Mouse (Mus musculus) CD4-positive, CD25-positive, alpha-beta regulatory T cell, adult 4 months (primary cell): Measurements from ENCODE around the gene Rtn1. TPM values are rescaled to one million over a fixed set of nuclear protein-coding genes. Genes with fewer than 3 reads are reported as not detected.
A peak's percentile ranks its signal among the peaks of the same experiment; 100 is the strongest.

Source experiments
- ATAC-seq: one replicate; pipeline ENCODE4 v1.8.0; 2017
- polyA plus RNA-seq, 2 experiments: library from polyadenylated mRNA; unstranded; fragments of 100-300 nt; shearing (Covaris generic); gene quantifications; one replicate each; pipeline ENCODE4 v1.2.1; 2017

The Rtn1 gene
- polyA plus RNA-seq, 2 experiments from 2014 or later = not detected

DNA sequence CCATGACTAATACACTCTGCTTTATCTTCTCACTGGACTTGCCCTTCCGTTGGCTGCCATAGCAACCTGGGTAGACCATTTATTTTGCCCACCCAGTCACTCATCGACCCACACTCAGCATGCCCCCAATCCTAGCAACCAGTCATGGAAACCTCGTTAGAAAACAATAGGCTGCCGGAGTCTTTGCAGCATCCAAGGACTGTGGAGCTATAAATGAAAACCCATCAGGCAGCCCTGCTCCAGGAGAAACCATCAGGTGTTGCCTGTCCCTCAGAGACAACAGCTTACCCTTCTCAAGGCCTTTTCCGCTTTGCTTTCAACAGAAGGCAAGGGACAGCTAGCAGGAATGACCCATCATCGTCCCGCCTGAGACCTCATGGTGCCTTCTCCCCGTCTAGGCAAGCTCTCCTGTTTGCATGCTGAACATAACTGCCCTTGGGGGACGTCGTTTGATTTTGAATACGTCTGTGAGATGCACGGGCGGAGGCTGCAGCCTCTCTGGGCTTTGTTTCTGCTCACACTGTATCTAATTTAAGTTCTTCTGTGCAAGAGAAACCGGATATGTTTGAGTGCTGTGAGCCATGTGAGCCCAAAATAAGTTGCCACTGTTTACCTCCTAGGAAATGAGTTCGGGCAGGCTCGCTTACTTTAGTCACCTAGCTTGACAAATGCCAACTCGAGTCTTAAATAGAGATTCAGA lies 34.8 kb downstream of the Rtn1 start:
- ATAC-seq = no peak

DNA sequence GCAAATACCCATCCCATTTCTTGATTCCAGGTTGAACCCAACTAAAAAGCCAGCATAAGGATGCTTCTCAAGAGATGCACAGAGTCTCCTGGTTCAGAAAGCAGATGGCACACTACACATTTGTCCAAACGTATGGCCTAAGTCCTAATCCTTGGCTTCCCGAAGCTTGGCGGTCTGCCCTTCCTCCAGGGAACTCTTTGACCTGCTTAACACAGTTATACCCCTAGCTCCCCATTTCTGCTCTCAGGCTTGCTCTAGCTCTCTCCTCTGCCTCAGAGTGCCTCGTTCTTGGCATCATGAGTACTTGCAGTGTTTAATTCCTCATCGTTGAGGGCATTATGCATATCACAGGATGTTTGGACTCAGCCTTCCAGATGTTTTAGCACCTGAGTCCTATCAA lies 38.8 kb downstream of the Rtn1 start:
- ATAC-seq = no peak

DNA sequence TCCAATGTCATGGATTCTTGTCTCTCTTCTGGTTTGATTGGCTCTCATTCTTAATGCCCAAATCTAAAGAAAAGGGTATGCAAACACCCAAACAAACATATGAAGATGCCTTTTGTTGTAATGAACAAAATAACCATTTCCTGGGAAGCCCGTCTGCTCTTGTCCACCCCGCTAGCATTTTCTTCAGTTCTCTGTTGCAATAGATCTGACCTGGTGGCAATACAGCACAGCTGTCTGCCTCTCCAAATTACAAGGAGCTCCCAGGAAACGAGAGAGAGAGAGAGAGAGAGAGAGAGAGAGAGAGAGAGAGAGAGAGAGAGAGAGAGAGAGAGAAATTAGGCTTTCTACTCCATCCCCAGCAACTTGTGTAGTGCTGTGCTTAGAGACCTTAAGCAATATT lies 42.1 kb downstream of the Rtn1 start:
- ATAC-seq = no peak

DNA sequence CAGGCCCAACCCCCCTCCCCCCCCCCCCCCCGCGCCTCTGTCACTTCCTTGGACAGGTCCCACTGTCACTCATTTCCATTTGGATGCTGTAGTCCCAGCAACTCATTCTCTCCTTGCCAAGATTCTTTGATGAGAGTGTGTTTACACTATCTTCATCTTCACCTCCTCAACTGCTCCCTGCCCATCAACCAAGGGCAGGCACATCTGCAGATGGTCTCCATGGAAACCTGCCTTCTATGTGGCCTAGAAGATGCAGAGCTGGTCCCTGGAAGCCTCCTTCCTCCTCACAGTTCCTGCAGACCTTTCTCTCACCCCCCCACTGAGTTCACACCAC lies 42.8 kb downstream of the Rtn1 start:
- no peak for ATAC-seq

DNA sequence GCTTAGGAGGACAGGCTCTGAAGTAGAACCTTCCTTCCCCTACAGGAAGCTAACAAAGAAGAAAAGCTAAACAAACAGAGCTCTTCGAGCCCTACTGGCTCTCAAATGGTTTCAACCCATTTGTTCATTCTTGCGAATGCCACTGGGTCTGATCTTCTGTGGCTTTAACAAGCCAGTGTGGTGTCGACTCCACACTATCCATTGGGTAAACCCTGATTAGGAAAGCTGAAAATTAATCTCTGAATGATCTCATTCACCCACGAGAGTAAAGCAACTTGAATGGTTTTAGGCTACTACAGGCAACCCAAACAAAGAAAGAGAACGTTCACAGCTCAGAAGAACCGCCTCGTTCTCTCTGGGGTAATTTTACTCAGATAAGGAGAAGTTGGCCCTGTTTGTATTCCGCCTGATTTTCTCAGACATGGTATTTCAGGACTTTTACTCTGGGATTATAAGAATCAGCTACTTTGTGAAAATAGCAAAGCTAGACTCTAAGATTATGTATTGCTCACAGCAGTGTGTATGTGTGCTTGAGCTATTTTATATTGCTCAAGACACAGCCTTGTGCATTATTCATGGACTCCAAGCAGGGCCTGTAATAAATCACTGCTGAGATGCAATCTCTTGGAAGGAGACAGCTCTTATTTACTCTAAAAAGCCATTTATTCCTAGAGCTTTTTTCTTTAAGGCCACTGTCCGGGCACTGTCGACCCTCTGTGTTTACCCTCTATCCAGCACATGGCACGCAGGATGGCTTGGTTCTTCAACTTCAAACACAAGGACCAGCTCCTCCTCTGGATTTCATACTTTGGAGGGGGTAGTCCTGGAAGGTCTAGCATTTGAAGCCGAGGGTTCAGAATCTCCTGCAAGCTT lies 43.4 kb downstream of the Rtn1 start:
- ATAC-seq = no peak

DNA sequence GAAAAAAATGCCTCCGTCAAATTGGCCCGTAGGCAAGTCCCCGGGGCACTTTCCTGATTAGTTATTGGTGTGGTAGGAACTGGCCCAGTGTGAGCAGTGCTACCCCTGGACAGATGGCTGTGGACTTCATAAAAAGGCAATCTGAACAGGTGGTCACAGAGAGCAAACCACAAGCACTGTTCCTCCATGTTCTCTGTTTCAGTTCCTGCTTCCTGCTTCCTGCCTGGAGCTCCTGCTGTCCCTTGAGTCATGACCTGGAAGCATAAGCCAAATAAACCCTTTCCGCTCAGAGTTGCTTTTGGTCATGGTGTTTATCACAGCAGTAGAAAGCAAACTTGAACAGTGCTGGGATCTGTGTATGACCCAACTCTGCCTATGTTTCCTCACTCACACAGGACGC lies 44.3 kb downstream of the Rtn1 start:
- no peak for ATAC-seq

DNA sequence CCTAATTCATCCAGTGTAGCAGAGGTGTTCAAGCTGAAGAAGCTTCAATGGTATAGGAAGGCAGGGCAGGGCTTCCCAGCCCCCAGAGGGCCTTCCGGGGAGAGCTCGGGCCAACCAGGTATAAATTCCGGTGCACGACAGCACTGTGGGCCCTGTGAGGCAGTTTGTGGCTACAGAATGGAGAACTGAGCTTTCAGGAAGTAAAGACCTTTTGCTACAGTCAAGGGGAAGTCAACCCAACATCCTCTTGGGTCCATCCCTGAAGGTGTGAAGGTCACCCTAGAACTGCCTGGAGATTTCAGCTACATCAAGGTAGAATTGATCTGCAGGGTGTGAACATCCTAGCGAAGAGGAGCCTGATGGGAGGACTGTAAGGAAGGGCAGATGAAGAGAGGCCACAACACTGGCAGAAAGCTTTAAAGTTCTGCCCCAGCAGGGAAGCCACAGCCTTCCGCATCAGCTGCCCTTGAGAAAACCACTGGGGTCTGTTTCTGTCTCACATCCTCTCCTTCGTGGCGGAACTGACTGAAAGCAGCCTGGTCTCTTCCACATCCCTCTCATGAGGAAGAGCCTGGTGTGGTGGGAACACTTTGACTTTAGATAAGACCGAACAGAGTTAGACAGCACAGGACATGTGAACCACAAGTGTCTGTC lies 47.0 kb downstream of the Rtn1 start:
- no peak for ATAC-seq

DNA sequence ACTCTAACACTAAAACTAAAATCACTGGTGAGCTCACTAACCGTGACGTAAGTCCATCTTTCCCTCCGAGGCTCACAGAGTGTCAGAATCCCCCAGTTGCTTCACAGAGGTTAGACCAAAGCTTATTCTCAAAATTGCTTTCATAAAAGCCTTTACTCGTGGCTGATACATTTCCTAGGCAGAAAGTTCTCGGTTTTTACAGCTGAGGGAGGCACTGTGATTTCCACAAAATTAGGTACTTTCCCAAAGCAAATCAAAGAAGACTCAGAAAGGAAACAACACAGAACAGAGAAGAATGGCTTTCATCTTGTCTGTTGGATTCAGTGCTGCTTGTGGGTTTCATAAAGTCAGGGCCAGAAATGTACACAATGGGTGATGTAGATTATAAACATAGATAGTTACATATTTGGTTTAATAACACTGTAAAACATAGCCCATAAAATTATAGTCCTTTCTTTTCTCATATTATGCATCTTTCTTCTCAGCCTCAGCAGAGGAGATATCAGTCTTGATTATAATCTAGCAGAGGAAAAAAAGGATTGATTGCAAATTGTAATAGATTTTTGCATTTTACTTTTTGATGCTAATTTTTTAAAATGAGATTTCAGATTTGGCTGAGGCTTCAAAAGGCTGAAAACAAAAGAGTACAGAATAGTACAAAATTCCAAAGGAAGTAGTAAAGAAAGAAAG lies 47.8 kb downstream of the Rtn1 start:
- ATAC-seq = peak; percentile 39

DNA sequence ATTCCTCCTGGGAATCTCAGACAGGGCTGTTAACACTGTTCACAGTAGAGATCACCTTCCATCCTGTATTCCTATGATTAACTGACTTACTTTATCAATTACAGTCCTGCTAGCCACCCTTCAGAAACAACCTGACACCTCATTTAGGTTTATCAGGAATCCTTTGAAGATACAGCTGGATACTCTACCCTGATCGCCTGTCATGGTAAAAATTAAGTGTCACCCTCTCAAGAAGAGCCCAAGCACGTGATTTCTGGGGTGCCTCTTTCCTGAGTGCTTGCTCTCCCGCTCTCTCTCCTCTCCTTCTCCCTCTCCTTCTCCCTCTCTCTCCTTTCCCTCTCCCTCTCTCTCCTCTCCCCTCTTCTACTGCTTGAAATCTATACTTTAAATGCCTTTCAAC lies 49.0 kb downstream of the Rtn1 start:
- no peak for ATAC-seq

DNA sequence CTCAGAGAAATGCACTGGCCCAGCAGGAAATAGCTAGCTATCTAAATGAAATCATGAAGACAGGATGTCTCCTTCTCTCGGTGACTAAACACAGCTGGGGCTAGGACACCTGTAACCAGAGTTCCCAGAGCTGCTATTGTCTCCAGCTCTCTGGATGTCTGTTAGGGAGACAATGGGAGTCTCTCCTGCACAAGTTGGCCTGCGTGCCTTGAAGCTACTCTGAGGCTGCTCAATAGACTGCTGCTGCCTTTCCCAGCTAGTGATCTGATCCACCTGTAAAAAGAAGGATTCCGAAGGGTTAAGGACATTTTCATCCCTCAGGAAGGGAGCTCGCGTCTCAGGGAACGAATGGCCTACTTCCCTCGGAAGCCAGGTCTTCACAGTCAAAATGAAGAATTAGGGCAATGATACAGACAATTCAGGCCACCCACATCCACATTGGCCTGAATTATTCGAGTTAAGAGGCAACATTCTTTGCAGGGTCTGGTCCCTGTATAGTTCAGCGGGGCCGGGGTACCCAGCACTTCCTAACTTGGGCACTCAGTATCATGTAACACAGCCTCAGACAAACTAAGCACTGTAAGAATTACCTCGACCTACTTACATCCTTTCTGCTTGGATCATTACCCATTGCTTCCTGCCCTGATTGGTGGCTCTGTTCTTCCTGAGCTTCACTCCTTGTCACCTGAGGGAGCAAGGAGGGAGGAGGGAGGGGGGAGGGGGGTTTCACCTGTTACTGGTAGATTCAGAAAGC lies 51.0 kb downstream of the Rtn1 start:
- ATAC-seq = no peak

DNA sequence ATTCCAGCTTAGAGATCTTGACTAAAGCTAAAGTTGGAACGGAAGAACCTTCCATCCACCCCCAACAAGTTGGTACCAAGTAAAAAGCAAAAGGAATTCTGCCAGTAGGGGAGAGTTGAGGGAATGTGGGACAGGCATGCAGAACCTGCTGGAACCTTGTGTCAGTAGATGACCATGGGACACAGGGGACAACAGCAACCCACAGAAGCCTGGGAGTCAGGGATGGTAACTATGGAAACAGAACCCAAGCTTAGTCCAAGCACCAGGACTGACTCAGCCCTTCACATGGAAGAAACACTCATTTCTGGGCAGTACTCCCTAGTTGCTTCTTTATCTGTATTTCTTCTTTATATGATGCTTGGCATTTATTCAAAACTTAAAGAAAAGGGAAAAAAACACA lies 54.6 kb downstream of the Rtn1 start:
- ATAC-seq = no peak

DNA sequence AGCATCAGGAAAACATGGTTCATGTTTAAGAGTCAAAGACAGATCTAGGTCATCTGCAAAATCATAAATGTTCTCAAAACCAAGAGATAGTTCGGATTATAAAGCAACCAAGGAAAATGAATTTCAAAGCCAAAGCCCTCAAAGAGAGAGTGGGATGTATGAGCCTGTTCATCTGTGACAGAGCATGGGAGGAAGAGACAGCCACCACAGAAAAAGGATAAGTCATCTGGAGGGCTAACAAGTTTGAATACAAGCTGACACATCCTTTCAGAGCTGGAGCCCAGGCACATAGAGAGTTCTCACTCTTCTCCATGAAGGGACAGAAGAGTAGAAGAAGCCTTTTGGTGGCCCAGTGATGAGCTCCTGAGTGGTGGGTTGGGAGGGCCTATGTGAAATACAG lies 55.3 kb downstream of the Rtn1 start:
- no peak for ATAC-seq

DNA sequence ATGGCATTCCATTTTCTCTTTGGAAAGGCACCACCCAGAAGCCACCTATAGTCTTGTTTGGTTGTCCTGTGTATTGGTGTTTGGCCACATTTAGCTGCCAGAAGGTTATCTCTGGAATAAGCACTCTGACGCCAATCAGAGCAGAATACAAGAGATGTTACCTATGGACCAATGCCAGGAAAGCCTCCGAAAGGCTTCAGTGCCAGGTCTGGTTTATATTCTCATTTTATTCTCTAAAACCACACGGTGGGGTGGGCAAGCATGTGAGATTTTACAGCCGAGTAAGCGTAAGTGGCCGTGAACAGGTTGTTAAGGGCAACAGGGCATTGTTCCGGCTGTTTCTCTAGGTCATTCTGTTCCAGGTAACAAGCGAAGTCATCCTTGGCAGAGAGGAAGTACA lies 60.3 kb downstream of the Rtn1 start:
- no peak for ATAC-seq

DNA sequence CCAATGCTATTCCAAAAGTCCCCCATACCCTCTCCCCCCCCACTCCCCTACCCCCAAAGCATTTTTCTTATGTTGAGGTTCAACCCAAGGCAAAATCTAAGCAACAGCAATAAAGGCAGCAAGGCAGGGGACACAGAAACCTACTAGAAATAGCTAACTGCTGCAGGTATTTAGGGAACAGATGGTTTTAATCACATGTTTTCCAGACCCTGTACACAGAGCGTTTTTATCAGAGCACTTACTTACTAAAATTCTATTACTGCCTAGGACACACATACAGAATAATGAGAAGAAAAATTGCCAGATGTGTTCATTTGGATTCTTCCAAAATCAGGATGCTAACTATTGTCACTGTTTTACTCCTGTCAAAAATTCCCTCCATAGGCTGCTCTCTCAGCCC lies 61.7 kb downstream of the Rtn1 start:
- ATAC-seq = no peak

DNA sequence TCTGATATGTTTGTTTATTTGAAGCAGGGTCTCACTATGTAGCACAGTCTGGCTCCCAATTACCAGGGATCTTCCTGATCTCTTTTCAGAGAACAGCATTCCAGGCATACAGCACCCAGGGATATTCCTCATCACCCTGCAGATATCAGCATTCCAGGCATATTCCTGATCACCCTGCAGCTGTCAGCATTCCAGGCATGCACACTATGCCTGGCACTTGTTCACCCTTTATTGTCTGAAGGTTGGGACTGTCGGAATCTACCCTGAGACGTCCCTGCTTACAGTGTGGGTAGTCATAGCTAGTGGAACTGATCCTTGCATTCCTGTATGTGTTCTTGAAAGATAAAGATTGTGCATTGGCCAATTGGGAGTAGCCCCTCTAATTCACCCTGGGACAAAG lies 65.2 kb downstream of the Rtn1 start:
- ATAC-seq = no peak

DNA sequence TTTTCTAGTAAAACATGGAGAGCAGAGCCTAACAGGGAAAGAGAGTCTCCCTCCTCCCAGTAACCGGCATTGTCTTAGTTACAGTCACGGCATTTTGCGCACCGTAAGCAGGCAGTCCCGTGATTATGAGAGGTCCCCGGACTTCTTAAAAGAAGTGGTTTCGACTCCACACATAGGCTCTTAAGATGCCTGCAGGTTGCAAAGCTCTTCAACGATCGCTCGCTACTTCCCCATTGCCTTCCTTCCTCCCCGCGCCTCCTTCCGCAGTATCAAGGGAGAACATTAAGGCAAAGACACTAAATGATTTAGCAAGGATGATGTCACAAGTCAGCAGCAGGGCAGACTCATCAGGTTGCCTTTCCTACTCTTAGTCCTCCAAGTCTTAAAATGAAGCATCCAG lies 72.8 kb downstream of the Rtn1 start:
- ATAC-seq = no peak

DNA sequence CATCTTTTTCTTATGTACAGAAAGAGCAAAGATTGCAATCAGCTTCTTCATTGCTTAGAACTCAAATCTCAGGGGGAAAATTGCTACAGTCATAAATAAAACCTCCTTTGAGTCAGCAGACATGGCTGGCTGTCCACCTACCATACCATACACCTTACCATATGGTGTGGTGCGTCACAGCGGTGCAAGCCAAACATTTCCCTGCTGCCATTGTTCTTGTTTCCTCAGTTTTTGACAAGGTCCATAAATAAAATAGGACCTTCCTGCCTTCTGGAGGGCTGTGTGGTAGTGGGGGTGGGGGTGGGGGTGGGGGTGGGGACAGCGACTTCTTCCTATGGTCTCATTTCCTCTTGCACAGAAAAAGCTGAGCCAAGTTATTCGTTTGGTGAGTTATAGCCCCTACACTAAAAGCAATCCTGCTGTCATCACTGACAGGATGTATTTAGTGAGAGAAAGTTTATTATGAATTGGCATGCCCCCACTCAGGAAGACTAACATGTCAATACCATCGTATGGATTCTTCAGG lies 76.3 kb downstream of the Rtn1 start:
- ATAC-seq = no peak

DNA sequence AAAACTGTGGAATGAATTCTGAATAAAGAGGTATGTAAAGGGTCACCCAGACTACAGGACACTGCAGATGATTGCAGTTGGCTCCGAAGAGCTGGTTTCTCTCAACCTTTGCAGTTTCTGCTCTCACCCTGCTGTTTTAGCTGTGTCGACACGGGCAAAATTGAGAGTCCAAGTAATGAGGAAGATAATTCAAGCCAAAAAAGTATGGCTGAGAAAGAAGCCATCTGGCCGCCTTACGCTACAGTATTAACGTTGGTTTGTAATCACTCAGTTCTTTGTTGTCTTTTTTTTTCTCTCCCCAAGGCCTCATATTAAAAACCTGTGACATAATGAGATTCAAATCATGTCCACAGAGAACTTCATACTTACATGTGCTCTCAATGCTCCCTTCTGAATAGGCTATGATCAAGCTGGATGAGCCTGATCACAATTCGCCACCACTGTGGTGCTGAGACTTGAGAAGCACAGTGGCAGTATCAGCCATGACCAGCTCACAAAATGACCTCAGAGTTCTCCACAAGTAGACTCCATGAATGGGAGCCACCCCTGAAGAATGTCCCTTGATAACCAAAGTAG lies 76.9 kb downstream of the Rtn1 start:
- no peak for ATAC-seq

DNA sequence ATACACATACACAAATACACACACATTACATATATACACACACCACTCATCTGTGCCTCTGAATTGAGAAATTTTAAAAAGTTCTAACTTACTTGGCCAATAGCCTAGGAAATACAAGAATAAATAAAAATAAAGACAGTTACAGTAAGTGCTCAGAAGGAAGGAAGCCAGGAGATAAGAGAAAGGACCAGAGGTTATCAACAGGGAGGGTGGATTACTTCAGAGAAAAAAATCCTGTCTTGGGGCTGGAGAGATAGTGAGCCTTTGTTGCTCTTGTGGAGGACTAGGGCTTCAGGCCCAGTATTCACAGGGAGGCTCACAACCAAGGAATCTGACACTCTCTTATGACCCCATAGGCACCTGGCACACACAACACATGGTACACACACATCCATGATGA lies 82.8 kb downstream of the Rtn1 start:
- no peak for ATAC-seq

DNA sequence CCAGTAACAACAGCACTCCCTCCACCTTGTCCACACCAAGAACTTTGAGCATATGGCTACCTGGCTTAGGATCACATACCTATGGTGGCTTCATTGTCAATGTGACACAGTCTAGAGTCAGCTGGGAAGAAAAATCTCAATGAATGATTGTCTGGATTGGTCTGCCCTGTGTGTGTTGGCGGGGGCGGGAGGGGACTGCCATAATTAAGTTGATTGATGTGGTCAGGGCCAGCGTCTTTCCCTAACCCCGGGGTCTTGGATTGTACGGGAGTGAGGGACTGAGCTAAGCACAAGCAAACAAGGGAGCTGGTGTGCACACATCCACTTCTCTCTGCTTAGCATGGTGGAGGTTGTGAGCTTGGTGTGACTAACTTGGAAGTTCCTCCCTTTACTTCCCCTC lies 83.8 kb downstream of the Rtn1 start:
- no peak for ATAC-seq

DNA sequence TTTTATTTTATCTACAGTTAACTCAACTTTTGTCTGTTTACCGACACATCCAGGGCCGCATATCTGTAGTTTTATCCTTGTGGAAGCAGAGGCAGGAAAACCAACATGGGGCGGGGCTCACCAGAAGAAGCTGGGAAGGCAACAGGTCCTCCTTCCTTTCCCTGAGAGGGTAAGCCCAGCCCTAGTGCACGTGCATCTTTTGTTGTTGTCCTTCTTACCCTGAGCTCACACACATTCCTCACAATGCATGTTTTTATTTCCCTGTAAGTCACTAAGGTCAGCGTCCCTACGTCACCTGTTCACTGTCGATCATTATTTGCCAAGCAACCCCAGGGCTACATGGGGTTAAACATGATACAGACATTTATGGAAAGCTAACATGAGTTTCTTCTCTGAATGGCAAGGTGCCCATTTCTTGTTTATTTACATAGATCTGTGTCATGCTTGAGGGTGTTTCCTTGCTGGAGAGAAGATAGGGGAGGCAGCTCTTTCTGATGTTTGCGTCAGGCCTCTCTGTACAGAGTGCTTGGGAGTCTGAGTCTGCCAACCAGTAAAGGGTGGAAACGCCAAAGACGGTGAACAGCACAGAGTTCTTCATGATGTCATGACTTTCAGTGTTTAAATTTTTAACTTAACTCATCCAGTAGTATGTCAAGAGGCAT lies 84.5 kb downstream of the Rtn1 start:
- no peak for ATAC-seq
